Mouse (Mus musculus): ENCODE measurements around the gene Il5. TPM values are rescaled to one million over a fixed set of nuclear protein-coding genes. Genes with fewer than 3 reads are reported as not detected.

Il5 gene
- polyA plus RNA-seq, 1 experiment from 2014 or later, result not detected

DNA sequence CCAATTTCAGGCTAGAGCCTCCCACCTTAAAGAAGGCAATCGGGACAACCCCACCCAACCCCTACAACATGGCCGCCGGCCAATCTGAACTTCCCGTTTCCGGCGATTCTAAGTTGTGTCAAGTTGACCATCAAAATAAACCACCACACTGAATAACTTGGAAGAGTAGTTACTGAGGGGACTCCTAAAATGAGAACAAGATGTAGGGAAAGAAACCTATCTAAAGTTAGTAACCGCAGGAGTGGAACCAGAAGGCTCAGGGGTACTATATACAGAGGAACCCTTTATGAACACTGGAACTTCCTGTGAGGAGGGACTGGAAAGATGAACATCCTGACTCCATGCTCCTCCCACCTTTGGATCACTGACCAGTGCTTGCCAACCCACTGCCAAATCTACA lies 10.9 kb downstream of the Il5 start:
- 96% methylated on average over 7 of the region's 7 CpGs for WGBS
- Histone ChIP-seq H3K4me1 (no peaks in the 10 kb centered on the region), H3K9me3 (replicated peaks) (no peaks in the 10 kb centered on the region)

DNA sequence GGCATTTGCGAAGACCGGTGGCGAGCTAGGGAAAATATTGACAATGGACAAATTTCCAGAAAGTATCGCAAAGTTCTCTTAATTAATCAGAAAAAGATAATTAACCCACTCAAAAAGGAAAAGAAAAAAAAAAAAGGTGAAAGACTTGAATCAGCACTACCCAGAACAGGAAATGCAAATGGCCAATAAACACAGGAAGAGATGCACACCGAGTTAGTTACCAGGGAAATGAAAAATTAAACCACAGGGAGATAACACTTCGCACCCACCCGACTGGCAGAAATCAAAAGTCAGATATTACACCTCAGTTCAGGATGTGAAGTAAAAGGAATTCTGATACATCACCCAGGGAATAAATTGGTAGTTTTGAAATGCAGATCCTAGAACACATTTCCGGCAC lies 11.7 kb downstream of the Il5 start:
- Histone ChIP-seq H3K9me3 (replicated peaks) (no peaks in the 10 kb centered on the region), H3K27ac (replicated peaks) (no peak overlapping the region)
- 93% methylated on average over 8 of the region's 8 CpGs for WGBS

More for the DNA sequence above, 10.9 kb downstream of the Il5 start:
- DNase-seq (ENCODE audit: low spot score), result no peak
- Histone ChIP-seq H3K36me3 (no peaks in the 10 kb centered on the region), H3K27ac (replicated peaks) (no peak overlapping the region), H3K4me3 (no peak overlapping the region), H3K27me3 (ENCODE audit: low read depth, poor library complexity, severe bottlenecking) (no peaks in the 10 kb centered on the region)

DNA sequence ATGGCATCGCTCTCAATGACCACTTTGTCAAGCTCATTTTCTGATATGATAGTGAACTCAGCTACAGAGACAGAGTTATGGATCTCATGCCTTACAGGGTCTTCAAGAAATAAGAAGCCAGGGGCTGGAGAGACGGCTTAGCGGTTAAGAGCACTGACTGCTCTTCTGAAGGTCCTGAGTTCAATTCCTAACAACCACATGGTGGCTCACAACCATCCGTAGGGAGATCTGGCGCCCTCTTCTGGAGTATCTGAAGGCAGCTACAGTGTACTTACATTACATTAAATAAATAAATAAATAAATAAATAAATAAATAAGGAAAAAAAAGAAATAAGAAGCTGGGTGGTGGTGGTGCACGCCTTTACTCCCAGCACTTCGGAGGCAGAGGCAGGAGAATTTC lies 13.2 kb downstream of the Il5 start:
- Histone ChIP-seq H3K36me3 (no peaks in the 10 kb centered on the region), H3K27me3 (ENCODE audit: low read depth, poor library complexity, severe bottlenecking) (no peaks in the 10 kb centered on the region), H3K27ac (replicated peaks) (no peak overlapping the region), H3K4me3 (no peak overlapping the region), H3K9me3 (replicated peaks) (no peaks in the 10 kb centered on the region), H3K4me1 (no peaks in the 10 kb centered on the region)
- WGBS, result 89% methylated on average over 7 of the region's 7 CpGs
- no peak for DNase-seq (ENCODE audit: low spot score)

More for the DNA sequence above, 11.7 kb downstream of the Il5 start:
- no peaks in the 10 kb centered on the region for H3K36me3 ChIP-seq
- no peak overlapping the region for H3K4me3 ChIP-seq
- H3K27me3 ChIP-seq (ENCODE audit: low read depth, poor library complexity, severe bottlenecking), result no peaks in the 10 kb centered on the region
- no peak for DNase-seq (ENCODE audit: low spot score)
- H3K4me1 ChIP-seq, result no peaks in the 10 kb centered on the region

DNA sequence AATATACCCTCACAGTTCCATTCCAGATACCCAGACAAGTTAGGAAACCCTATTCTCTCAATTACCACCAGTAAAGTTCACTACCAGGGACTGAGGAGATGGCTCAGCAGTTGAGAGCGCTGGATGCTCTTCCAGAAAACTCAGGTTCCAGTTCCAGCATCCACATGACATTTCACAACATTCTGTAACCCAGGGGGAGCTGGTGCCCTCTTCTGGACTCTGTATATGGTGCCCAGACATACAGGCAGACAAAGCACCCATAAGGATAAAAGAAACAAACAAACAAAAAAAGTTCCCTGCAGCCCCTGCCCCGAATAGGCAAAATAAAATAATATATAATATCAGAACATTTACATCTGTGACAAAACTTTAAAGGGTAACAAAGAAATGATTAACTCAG lies 13.8 kb downstream of the Il5 start:
- no peaks in the 10 kb centered on the region for H3K36me3 ChIP-seq
- H3K27ac ChIP-seq (replicated peaks), result no peak overlapping the region
- H3K4me1 ChIP-seq, result no peaks in the 10 kb centered on the region
- DNase-seq (ENCODE audit: low spot score), result no peak
- no peaks in the 10 kb centered on the region for H3K27me3 ChIP-seq (ENCODE audit: low read depth, poor library complexity, severe bottlenecking)
- WGBS, result 84% methylated on average over 2 of the region's 2 CpGs
- H3K9me3 ChIP-seq (replicated peaks), result no peaks in the 10 kb centered on the region
- H3K4me3 ChIP-seq, result no peak overlapping the region

DNA sequence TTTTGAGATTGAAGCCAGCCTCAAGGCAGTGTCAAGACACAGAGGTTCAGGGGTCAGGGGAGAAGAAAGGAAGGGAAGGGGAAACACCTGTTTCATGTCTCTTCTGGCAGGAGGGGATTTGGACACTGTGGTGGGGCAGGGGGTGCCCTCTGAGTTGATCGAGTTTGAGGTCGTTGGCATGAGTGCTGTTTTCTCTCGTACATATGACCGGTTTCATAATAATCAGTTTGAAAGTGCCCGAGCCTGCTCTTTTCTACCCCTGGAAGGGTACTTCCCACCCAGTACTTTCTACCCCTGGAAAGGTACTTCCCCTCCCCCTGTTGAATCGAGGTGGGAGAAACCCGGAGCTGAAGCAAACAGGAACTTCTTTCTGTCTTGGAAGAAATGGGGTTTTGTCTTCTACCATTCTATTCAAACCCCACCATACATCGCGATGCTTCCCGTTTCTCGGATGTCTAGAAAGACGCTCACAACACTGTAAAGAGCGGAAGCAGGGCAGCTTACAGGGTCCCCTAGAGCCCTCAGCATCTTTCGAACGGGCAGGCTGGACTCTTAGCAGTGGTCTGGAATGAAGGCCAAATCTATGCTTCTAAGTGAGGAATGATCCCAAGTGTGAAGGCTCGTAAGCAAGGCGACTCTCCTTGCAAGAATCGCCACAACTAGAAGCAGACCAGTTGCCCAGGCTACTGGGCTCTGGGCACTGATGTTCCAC lies 14.5 kb downstream of the Il5 start:
- no peak overlapping the region for H3K4me3 ChIP-seq
- H3K27ac ChIP-seq (replicated peaks), result no peak overlapping the region
- DNase-seq (ENCODE audit: low spot score), result no peak
- H3K27me3 ChIP-seq (ENCODE audit: low read depth, poor library complexity, severe bottlenecking), result no peaks in the 10 kb centered on the region
- H3K36me3 ChIP-seq, result no peaks in the 10 kb centered on the region
- WGBS, result 73% methylated on average over 18 of the region's 18 CpGs
- H3K9me3 ChIP-seq (replicated peaks), result no peaks in the 10 kb centered on the region
- no peaks in the 10 kb centered on the region for H3K4me1 ChIP-seq

DNA sequence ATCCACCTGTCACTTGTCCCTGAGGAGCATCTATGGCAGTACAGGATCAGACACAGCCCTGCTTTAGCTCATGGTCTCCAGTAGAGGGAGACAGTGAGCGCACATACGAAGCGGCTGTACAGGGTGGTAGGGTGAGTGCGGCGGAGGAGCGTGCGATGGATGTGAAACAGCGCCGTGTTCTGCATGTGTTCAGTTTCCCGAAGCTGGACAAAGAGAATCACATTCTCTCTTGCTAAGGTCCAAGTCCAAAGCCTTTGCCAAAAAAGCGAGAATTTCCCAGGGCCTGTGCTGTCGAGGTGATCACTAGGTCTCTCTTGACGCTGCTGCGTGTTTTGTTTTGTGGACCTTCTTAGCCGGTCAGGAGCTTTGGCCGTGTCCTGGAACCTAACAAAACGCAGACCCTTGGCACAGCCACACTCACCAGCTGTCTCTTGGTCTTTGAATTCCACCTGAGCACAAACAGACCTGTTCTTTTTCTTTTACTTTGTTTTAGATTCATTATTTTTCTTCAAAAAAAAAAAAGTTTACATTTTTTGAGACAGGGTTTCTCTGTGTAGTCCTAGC lies 15.2 kb downstream of the Il5 start:
- H3K9me3 ChIP-seq (replicated peaks), result no peaks in the 10 kb centered on the region
- no peaks in the 10 kb centered on the region for H3K36me3 ChIP-seq
- 0 out of 2 replicates have a peak overlapping the region, but pooled peaks have one; percentile 42 for H3K27ac ChIP-seq (replicated peaks)
- no peaks in the 10 kb centered on the region for H3K4me1 ChIP-seq
- H3K27me3 ChIP-seq (ENCODE audit: low read depth, poor library complexity, severe bottlenecking), result no peaks in the 10 kb centered on the region
- peak overlapping the region; percentile 33 for H3K4me3 ChIP-seq
- peak; percentile 73 for DNase-seq (ENCODE audit: low spot score)
- WGBS, result 27% methylated on average over 17 of the region's 17 CpGs

DNA sequence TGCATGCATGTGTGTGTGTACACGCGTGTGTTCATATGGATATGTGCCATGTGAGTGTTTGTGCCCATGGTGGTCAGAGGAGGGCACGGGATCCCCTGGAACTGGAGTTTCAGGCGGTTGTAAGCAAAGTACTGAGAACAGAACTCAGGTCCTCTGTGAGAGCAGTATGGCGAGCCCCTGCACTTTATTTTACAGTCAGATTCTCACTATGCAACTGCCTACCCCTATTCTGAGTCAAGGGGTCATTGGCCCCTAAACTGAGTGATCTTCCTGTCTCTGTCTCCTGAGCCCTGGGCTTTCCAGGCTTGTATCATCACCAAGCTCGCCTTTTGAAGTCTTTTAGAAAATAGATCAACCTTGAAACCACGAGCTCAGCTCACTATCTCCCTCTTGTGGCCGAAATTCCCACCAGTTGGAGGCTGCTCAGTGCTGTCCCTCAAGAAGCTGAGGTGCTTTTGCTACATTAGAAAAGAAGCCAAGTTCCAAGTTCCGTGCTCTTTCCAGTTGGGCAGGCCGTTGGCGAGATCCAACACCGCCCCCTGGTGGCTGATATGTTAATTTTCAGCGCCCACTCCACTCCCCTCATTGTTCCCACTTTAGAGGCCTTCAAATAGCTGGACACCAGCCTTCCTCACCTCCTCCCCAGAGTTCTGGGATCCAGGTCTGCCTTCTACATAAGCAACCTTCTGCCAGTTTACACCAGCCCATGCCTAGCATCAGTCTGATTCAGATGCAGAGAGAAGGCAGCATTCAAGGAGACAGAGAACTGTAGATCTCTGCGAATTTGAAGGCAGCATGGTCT lies 16.4 kb downstream of the Il5 start:
- H3K27me3 ChIP-seq (ENCODE audit: low read depth, poor library complexity, severe bottlenecking), result no peaks in the 10 kb centered on the region
- H3K9me3 ChIP-seq (replicated peaks), result no peaks in the 10 kb centered on the region
- no peak overlapping the region for H3K4me3 ChIP-seq
- no peaks in the 10 kb centered on the region for H3K4me1 ChIP-seq
- no peak overlapping the region for H3K27ac ChIP-seq (replicated peaks)
- H3K36me3 ChIP-seq, result no peaks in the 10 kb centered on the region
- DNase-seq (ENCODE audit: low spot score), result peak; percentile 73
- WGBS, result 49% methylated on average over 14 of the region's 14 CpGs

DNA sequence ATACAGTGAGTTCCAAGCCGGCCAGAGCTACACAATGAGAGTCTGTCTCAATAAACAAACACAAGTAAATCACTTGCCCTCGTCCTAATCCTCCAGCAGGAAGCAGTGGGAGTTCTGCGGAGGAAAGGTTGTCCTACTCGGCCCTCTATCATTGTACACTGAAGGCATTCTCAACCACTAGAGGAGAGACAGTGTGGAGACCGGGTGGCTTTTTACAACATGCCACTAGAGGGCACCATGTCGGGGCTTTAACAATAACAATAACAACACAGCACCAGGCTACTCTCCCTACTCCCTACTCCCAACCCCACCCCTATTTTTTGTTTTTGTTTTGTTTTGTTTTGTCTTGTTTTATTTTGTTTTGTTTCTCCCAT lies 17.0 kb downstream of the Il5 start:
- DNase-seq (ENCODE audit: low spot score), result peak; percentile 37
- no peak overlapping the region for H3K4me3 ChIP-seq

DNA sequence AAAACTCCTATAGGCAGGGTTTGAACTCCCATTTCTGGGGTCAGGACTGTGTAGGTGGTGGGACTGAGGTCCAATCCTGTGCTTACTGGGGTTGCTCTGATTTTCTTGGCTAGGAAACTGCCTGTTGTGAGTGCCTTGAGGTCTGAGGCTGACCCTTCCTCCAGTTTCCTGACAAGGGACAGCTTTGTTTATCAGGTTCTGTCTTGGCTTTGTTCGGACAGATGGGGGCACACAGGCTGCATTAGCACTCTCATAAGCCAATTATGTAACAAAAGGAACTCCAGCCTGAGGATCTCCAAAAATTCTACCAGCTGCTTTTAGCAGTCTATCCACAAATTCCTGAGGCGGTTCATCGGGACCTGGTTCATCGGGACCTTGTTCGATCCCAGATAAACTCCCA lies 21.8 kb downstream of the Il5 start:
- 13% methylated on average over 5 of the region's 5 CpGs for WGBS
- Histone ChIP-seq H3K27ac (replicated peaks) (no peak overlapping the region), H3K36me3 (no peaks in the 10 kb centered on the region), H3K4me1 (peaks cover 24% of the 10 kb centered on the region), H3K4me3 (no peak overlapping the region), H3K27me3 (ENCODE audit: low read depth, poor library complexity, severe bottlenecking) (no peaks in the 10 kb centered on the region), H3K9me3 (replicated peaks) (no peaks in the 10 kb centered on the region)
- no peak for DNase-seq (ENCODE audit: low spot score)

More for the DNA sequence above, 17.0 kb downstream of the Il5 start:
- Histone ChIP-seq H3K27ac (replicated peaks) (no peak overlapping the region), H3K36me3 (no peaks in the 10 kb centered on the region), H3K9me3 (replicated peaks) (no peaks in the 10 kb centered on the region), H3K27me3 (ENCODE audit: low read depth, poor library complexity, severe bottlenecking) (no peaks in the 10 kb centered on the region), H3K4me1 (peaks cover 5% of the 10 kb centered on the region)
- WGBS, result 52% methylated on average over 6 of the region's 6 CpGs

DNA sequence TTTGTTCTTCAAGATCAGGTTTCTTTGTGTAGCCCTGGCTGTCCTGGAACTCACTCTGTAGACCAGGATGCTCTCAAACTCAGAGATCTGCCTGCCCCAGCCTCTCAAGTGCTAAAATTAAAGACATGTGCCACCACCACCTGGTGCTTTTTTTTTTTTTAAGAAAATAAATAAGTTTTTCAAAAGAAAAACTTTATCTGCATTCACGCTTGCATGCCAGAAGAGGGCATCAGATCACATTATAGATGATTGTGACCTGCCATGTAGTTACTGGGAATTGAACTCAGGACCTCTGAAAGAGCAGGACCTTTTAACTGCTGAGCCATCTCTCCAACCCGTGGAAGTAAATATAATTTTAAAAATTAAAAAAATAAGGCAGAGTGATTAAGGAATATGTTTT lies 24.7 kb downstream of the Il5 start:
- H3K4me1 ChIP-seq, result peaks cover 24% of the 10 kb centered on the region
- no peak overlapping the region for H3K4me3 ChIP-seq
- no peak overlapping the region for H3K27ac ChIP-seq (replicated peaks)
- no peak for DNase-seq (ENCODE audit: low spot score)
- H3K27me3 ChIP-seq (ENCODE audit: low read depth, poor library complexity, severe bottlenecking), result no peaks in the 10 kb centered on the region
- no peaks in the 10 kb centered on the region for H3K9me3 ChIP-seq (replicated peaks)
- H3K36me3 ChIP-seq, result no peaks in the 10 kb centered on the region
- 91% methylated on average over 2 of the region's 2 CpGs for WGBS

DNA sequence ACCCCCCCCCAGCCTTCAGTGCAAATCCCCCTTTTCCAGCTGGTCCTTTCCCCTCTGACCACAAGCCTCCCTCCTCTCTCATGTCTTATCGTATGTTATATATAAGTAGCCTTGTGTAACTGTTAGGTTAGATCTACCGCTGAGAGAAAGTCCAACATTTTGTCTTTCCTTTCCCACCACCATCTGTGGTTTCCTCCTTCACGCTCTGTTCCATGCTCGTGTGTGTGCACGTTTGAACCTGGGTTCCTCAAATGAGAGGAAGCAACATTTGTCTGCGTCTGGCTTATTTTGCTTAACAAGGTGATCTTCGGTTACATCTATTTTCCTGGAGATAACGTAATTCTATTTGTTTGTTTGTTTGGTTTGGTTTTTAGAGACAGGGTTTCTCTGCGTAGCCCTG lies 27.4 kb downstream of the Il5 start:
- no peak overlapping the region for H3K27ac ChIP-seq (replicated peaks)
- no peaks in the 10 kb centered on the region for H3K36me3 ChIP-seq
- no peak overlapping the region for H3K4me3 ChIP-seq
- no peaks in the 10 kb centered on the region for H3K9me3 ChIP-seq (replicated peaks)
- H3K4me1 ChIP-seq, result peaks cover 16% of the 10 kb centered on the region
- DNase-seq (ENCODE audit: low spot score), result no peak
- WGBS, result 89% methylated on average over 9 of the region's 9 CpGs
- no peaks in the 10 kb centered on the region for H3K27me3 ChIP-seq (ENCODE audit: low read depth, poor library complexity, severe bottlenecking)

DNA sequence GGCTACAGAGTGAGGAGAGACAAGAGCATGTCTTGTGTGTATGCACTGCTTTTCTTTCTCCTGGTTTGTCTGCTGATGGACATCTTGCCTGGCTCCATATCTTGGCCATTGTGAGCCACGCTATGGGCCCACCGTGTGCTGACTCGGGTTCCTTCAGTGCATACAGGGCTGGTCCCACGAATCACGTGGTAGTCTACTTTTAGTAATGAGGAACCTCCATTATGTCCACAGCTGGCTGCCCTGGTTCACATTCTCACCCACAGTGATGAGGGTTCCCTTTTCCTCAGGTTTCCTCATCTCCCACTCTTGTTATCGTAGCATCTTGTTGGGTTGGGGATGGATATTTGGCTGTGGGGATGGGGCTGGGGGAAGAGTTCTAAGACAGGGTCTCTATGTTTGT lies 28.0 kb downstream of the Il5 start:
- H3K4me3 ChIP-seq, result no peak overlapping the region
- H3K36me3 ChIP-seq, result no peaks in the 10 kb centered on the region
- 92% methylated on average over 6 of the region's 6 CpGs for WGBS
- no peak for DNase-seq (ENCODE audit: low spot score)
- H3K27me3 ChIP-seq (ENCODE audit: low read depth, poor library complexity, severe bottlenecking), result no peaks in the 10 kb centered on the region
- H3K27ac ChIP-seq (replicated peaks), result no peak overlapping the region
- H3K9me3 ChIP-seq (replicated peaks), result no peaks in the 10 kb centered on the region
- H3K4me1 ChIP-seq, result peaks cover 13% of the 10 kb centered on the region

DNA sequence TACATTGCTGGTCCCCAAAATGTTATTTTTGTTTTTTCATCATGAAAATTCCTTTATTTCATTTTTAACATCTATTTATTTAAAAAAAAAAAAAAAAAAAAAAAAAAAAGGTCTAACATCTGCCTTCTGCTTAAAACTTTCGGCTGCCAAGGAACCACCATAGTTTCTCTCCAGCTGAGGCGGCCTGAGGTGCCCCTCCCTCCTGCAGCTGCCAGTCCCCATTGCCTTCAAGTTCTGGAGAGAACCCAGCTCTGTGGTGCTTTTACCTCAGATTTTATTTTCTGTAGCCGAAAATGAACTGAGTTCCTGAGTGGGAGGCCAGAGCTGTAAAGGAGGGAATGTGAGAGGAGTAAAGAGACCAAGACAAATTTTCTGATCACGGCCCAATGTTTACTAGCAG lies 28.7 kb downstream of the Il5 start:
- no peak for DNase-seq (ENCODE audit: low spot score)
- 62% methylated on average over 4 of the region's 4 CpGs for WGBS
- Histone ChIP-seq H3K9me3 (replicated peaks) (no peaks in the 10 kb centered on the region), H3K4me1 (peaks cover 6% of the 10 kb centered on the region), H3K4me3 (no peak overlapping the region), H3K27me3 (ENCODE audit: low read depth, poor library complexity, severe bottlenecking) (no peaks in the 10 kb centered on the region), H3K27ac (replicated peaks) (no peak overlapping the region), H3K36me3 (no peaks in the 10 kb centered on the region)

All from midbrain, embryonic 10.5 days (tissue).